Mouse (Mus musculus): ENCODE results near the gene Tnnt2. TPM values are rescaled to one million over a fixed set of nuclear protein-coding genes. Genes with fewer than 3 reads are reported as not detected.

Tnnt2 gene
- polyA plus RNA-seq, 1 experiment = 5.4 TPM

DNA sequence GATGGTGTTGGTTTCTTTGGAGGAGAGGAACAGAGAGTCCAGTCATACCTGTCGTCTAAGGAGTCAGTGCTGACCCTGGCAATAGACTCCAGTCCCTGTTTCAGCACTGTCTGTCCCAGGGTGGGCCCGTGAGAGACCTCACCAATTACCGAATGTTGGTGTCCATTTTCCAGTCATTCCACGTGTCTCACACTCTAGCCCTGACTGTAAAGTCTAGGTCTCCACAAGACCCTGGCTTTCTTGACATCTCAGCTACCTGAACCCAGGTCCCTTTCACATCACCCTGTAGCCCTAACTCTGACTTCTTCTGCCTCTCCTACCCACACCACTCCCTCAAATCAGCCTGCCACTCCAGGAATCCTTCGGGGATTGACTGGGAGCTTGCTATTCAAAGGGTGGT, 26.4 kb downstream of the Tnnt2 start:
- no peak overlapping the region for H3K4me3 ChIP-seq (ENCODE audit: insufficient read depth, low read length)
- TF ChIP-seq CTCF (IDR thresholded peaks at IDR 0.05; ENCODE audit: borderline replicate concordance, insufficient read depth, low read length) = no peak
- no peak for TF ChIP-seq POLR2A (IDR thresholded peaks at IDR 0.05; ENCODE audit: low read depth, low read length)
- H3K4me1 ChIP-seq (ENCODE audit: control insufficient read depth, insufficient read depth, low read length) = peaks cover 12% of the 10 kb centered on the region; the same call in 1 of the 2 replicates
- H3K27ac ChIP-seq (ENCODE audit: insufficient read depth, low read length) = peak overlapping the region; percentile 49

DNA sequence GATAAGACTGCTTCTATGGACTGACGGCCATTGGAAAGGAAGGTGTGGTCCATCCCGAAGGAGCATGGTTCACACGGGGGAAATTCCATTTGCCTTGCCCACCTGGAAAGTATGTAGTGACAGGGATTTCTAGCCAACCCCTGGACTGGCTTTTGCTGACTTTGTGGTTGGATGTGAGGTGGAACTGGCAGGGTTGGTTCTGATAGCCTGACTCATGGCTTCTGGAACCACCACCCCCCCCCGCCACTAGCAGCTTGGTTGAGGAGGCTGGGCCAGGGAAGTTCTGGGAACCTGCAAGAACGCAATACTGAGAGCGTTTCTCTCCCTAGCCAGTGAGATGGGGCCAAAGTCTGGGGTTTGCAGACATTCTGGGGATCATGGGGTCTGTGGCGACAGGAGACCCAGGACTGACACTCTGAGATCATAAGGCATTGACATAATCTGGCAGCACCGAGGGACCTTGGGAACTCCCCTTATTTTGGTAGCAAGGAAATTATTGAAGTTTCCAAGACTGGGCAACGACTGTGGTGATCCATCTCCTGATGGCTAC, 27.7 kb downstream of the Tnnt2 start:
- Histone ChIP-seq H3K4me3 (ENCODE audit: insufficient read depth, low read length) (no peak overlapping the region), H3K27ac (ENCODE audit: insufficient read depth, low read length) (peak overlapping the region; percentile 49; the same call in 1 of the 2 replicates), H3K4me1 (ENCODE audit: control insufficient read depth, insufficient read depth, low read length) (peaks cover 12% of the 10 kb centered on the region; the same call in 1 of the 2 replicates)
- no peak for TF ChIP-seq POLR2A (IDR thresholded peaks at IDR 0.05; ENCODE audit: low read depth, low read length)

DNA sequence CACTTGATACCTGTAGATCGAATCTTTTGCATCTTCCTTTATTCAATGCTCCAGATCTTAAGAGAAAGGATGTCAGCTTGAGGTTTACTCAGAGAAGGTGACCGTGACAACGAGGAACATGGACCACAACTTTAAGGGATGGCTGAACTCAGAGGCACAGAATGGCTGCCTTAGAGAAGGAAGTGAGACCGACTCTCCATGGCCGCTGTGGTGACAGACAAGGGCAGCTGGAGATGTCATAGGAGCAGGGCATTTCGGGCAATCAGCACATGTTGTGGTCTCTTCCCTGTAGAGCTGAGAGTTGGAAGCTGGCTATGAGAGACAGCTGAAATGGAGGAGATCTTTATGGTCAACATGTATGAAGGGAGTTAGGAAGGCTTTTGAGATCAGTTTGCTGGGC, 28.7 kb downstream of the Tnnt2 start:
- H3K4me3 ChIP-seq (ENCODE audit: insufficient read depth, low read length) = no peak overlapping the region
- H3K4me1 ChIP-seq (ENCODE audit: control insufficient read depth, insufficient read depth, low read length) = peaks cover 12% of the 10 kb centered on the region; the same call in 1 of the 2 replicates
- no peak overlapping the region for H3K27ac ChIP-seq (ENCODE audit: insufficient read depth, low read length)
- TF ChIP-seq CTCF (IDR thresholded peaks at IDR 0.05; ENCODE audit: borderline replicate concordance, insufficient read depth, low read length) (no peak), POLR2A (IDR thresholded peaks at IDR 0.05; ENCODE audit: low read depth, low read length) (no peak)

DNA sequence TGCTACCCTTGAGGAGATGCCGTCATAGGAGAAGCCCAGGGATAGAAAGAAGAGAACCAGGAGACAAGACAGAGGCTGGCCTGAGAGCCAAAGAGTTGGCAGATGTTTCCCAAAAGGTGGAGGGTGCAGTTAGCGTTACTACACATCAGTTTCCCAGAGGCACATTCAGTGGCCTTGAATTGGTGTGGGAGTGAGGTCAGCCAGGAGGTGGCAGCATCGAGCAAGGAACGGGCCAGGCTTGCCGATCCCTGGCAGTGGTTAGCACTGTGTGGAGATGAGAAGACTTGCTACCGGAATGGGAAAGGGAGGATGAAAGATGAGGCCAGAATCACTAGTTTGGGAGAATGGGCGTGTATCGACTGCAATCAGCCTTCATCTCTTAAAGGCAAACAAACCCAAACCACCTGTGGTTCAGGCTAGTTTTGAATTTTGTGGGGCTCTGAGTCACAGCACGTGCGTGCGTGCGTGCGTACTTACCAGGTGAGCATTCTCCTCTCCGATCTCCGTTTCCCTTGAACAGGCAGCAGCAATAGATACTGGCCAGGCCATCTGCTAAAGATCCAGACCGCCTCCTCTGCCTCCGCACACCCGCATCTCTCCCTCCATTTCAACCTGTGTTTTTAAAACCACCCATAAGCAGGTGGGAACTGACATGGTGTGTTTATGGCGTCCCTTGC, 29.5 kb downstream of the Tnnt2 start:
- Histone ChIP-seq H3K4me3 (ENCODE audit: insufficient read depth, low read length) (no peak overlapping the region), H3K4me1 (ENCODE audit: control insufficient read depth, insufficient read depth, low read length) (peaks cover 12% of the 10 kb centered on the region; the same call in 1 of the 2 replicates), H3K27ac (ENCODE audit: insufficient read depth, low read length) (no peak overlapping the region)
- peak; percentile 100 for TF ChIP-seq CTCF (IDR thresholded peaks at IDR 0.05; ENCODE audit: borderline replicate concordance, insufficient read depth, low read length)
- TF ChIP-seq POLR2A (IDR thresholded peaks at IDR 0.05; ENCODE audit: low read depth, low read length) = no peak

DNA sequence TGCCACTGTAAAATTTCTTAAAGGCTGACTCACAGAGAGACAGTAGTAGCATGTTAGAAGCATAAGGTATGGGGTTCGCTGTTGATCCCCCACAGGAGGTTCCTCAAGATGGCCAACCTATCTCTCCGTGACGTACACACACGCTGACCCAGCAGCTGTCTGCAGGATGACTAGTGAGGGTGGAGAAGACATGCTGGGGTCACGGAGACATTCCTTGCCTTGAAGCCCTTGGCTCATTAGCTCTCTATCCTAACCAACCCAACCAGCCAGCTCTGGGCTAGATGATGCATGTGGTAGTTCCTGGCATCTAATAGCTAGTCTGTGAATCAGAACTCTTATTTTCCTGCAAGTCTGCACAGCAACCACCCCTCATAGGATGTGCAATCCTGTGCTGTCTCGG, 32.4 kb downstream of the Tnnt2 start:
- Histone ChIP-seq H3K4me3 (ENCODE audit: insufficient read depth, low read length) (no peak overlapping the region), H3K4me1 (ENCODE audit: control insufficient read depth, insufficient read depth, low read length) (no peaks in the 10 kb centered on the region; the same call in 1 of the 2 replicates), H3K27ac (ENCODE audit: insufficient read depth, low read length) (no peak overlapping the region)
- TF ChIP-seq POLR2A (IDR thresholded peaks at IDR 0.05; ENCODE audit: low read depth, low read length) = no peak
- no peak for TF ChIP-seq CTCF (IDR thresholded peaks at IDR 0.05; ENCODE audit: borderline replicate concordance, insufficient read depth, low read length)

DNA sequence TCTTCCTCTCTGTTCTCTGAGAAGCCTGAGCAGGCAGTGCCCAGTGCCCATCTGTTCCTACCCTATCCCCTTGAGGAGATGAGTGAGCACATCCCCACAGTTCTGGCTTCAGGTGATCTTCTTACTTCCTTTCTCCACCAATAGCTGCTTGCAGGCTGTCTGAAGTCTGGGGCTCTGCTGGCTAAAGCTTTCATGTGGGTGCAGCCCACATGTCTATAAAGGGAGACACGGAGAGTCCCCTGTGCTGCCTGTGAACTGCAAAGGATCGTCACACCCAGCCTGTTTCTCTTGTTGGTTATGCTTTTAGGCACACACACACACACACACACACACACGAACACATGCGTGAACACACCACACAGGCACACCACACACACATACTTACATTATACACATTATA, 36.8 kb downstream of the Tnnt2 start:
- no peak overlapping the region for H3K27ac ChIP-seq (ENCODE audit: insufficient read depth, low read length)
- no peak for TF ChIP-seq POLR2A (IDR thresholded peaks at IDR 0.05; ENCODE audit: low read depth, low read length)
- TF ChIP-seq CTCF (IDR thresholded peaks at IDR 0.05; ENCODE audit: borderline replicate concordance, insufficient read depth, low read length) = no peak
- no peaks in the 10 kb centered on the region for H3K4me1 ChIP-seq (ENCODE audit: control insufficient read depth, insufficient read depth, low read length)
- no peak overlapping the region for H3K4me3 ChIP-seq (ENCODE audit: insufficient read depth, low read length)

DNA sequence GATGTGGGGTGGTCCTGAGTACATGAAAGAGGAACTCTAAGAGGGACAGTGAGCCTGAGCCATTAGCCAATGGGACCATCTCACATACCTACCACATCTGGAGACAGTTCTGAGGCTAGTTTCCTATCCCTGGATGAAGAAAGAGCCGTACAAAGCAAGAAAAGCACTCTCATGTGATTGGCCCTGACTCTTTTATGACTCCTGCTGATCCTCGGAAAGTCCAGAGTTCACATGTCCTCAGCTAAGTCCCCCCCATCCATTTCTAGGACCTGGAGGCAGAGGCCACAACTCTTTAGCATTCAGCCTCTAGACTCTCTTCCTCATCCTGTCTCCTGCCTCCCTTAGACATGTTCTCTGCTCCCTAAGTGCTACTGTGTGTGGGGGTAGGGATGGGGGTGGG, 41.1 kb downstream of the Tnnt2 start:
- Histone ChIP-seq H3K27ac (ENCODE audit: insufficient read depth, low read length) (no peak overlapping the region), H3K4me1 (ENCODE audit: control insufficient read depth, insufficient read depth, low read length) (no peaks in the 10 kb centered on the region), H3K4me3 (ENCODE audit: insufficient read depth, low read length) (no peak overlapping the region)
- TF ChIP-seq CTCF (IDR thresholded peaks at IDR 0.05; ENCODE audit: borderline replicate concordance, insufficient read depth, low read length) = no peak
- no peak for TF ChIP-seq POLR2A (IDR thresholded peaks at IDR 0.05; ENCODE audit: low read depth, low read length)

DNA sequence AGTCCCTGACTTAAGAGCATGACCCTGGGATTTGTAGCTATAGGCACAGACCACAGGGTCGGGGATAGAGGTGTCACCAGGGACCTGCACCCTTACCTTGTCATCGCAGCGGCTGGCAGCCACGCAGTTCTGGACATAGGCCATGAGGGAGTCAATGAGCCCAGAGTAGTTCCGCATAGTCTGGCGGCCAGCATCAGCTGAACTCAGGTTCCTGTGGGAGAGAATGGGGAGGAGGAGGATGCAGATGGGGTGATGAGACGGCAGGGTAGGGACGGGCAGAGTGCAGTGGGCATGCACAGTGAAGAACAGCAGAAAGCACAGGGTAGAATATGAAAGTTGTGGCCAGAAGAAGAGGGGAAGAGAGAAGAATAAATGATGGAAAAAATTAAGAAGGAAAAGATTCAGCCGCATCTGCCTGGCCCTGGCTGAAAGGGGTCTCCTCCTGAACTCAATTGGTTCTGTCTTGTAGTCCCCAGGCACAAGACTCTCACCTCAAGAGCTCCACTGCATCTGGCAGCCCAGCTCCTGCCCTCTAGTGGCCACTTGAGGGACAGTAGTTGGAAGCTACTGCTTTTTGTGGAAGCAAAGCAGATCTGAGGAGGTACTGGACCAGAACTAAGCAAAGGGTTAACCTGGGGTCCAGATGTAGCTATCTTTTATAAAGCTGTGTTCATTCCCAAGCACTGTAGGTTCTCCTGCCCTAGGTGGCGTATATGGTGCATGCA, 46.4 kb downstream of the Tnnt2 start:
- TF ChIP-seq CTCF (IDR thresholded peaks at IDR 0.05; ENCODE audit: borderline replicate concordance, insufficient read depth, low read length) (peak; percentile 69), POLR2A (IDR thresholded peaks at IDR 0.05; ENCODE audit: low read depth, low read length) (no peak)
- H3K27ac ChIP-seq (ENCODE audit: insufficient read depth, low read length) = no peak overlapping the region
- H3K4me1 ChIP-seq (ENCODE audit: control insufficient read depth, insufficient read depth, low read length) = no peaks in the 10 kb centered on the region
- no peak overlapping the region for H3K4me3 ChIP-seq (ENCODE audit: insufficient read depth, low read length)

DNA sequence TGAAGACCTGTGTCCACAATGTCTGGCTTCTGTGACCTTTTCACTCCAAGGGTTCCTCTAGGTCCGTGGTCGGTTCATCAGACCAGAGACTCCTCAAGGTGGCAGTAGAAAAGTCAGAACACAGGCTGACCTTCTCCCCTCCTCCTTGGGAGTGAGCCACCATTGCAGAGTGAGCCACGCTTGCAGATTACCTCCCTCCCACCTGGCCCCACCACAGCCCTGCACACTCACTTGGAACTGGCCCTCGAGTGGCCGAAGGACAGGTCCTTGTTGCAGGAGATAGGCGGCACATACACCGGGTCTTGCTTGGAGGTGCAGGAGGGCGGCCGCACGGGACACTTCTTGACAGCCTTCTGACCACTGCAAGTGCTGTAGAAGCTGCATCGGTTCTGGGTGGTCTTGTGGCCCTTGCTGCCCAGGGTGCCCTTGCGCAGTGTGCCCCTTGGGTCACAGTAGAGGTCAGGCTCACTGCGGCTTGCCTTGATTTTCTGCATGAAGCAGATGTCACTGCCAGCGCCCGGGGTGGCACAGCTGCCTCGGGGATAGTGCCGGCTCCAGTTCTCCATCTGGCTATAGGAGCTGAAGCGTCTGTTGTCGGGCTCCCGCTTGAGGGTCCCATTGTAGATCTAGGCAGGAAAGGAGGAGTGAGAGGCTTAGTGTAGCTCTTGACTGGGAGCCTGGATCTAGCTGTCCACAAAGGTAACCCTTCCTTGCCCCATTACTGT, 53.5 kb downstream of the Tnnt2 start:
- Histone ChIP-seq H3K4me3 (ENCODE audit: insufficient read depth, low read length) (no peak overlapping the region), H3K27ac (ENCODE audit: insufficient read depth, low read length) (no peak overlapping the region), H3K4me1 (ENCODE audit: control insufficient read depth, insufficient read depth, low read length) (no peaks in the 10 kb centered on the region)
- TF ChIP-seq POLR2A (IDR thresholded peaks at IDR 0.05; ENCODE audit: low read depth, low read length) = no peak
